Mouse (Mus musculus) liver, adult 2 months (tissue): Measurements from ENCODE around the gene Hlcs. TPM values are rescaled to one million over a fixed set of nuclear protein-coding genes. Genes with fewer than 3 reads are reported as not detected.

ENCODE experiments used
- DNase-seq: peaks from one replicate; pipeline ENCODE4 v3.0.0-alpha.2; 2011; ENCODE audit warnings: low read depth, low spot score; ENCODE audit errors: extremely low read depth
- H3K27ac ChIP-seq: fragments of 200-500 bp; replicated peaks from 2 replicates; pipeline ENCODE4 v1.5.1; 2012; ENCODE audit warnings: low read depth, mild to moderate bottlenecking, control low read depth, inconsistent platforms, low read length; ENCODE audit not compliant: insufficient read depth
- H3K27me3 ChIP-seq: fragments of 200-500 bp; 2 replicates; pipeline ENCODE4 v1.6.1; 2012; ENCODE audit warnings: mild to moderate bottlenecking, moderate library complexity, low read length, inconsistent platforms; ENCODE audit not compliant: control insufficient read depth, insufficient read depth
- H3K36me3 ChIP-seq: fragments of 200-500 bp; 2 replicates; pipeline ENCODE4 v1.6.1; 2012; ENCODE audit warnings: low read length, inconsistent platforms; ENCODE audit not compliant: control insufficient read depth, insufficient read depth
- H3K4me1 ChIP-seq: fragments of 200-500 bp; 2 replicates; pipeline ENCODE4 v1.6.1; 2011; ENCODE audit warnings: low read length; ENCODE audit not compliant: control insufficient read depth, insufficient read depth
- H3K4me3 ChIP-seq: fragments of 200-500 bp; 2 replicates; pipeline ENCODE4 v1.5.1; 2011; ENCODE audit warnings: low read depth, mild to moderate bottlenecking, control low read depth, low read length, moderate library complexity; ENCODE audit not compliant: insufficient read depth
- H3K79me2 ChIP-seq: fragments of 200-500 bp; 2 replicates; pipeline ENCODE4 v1.6.1; 2012; ENCODE audit warnings: inconsistent platforms, mild to moderate bottlenecking, low read length, moderate library complexity; ENCODE audit not compliant: control insufficient read depth, insufficient read depth
- H3K9ac ChIP-seq: fragments of 200-500 bp; 2 replicates; pipeline ENCODE4 v1.6.1; 2012; ENCODE audit warnings: low read depth, mild to moderate bottlenecking, control low read depth, inconsistent platforms, low read length
- CTCF ChIP-seq: fragments of 200-500 bp; IDR thresholded peaks from 2 replicates; pipeline ENCODE4 v1.5.1; 2011; ENCODE audit warnings: low read depth, low read length, control low read depth
- POLR2A ChIP-seq: fragments of 200-500 bp; IDR thresholded peaks from 2 replicates; pipeline ENCODE4 v1.6.1; 2011; ENCODE audit warnings: low read length, control low read depth; ENCODE audit not compliant: insufficient read depth; ENCODE audit errors: extremely low read depth
- WGBS: fragments of 180-500 bp; shearing (Covaris S2); methylation state at CpG from one replicate; pipeline ENCODE4 v1.1.7; 2018; 5-methylcytosine and 5-hydroxymethylcytosine counted together
- polyA plus RNA-seq: library from polyadenylated mRNA; depleted of rRNA; stranded (reverse); fragments of >200 nt; gene quantifications from 2 replicates; pipeline ENCODE4 v1.2.3, GENCODE M21; 2012
- total RNA-seq: library from RNA; depleted of rRNA; stranded (reverse); fragments of >200 nt; gene quantifications from 2 replicates; pipeline ENCODE4 v1.2.3, GENCODE M21; 2014

Hlcs gene
- total and polyA plus RNA-seq, 2 experiments = 6.0 to 7.2 TPM

GRCm38 (mm10) chr16:94170218-94170617 is 143.2 kb downstream of the Hlcs start:
- H3K27me3 ChIP-seq = no peaks in the 10 kb centered on the region
- no peaks in the 10 kb centered on the region for H3K79me2 ChIP-seq
- no peak overlapping the region for H3K4me3 ChIP-seq
- H3K27ac ChIP-seq = no peak overlapping the region
- DNase-seq = no peak
- no peaks in the 10 kb centered on the region for H3K4me1 ChIP-seq
- H3K9ac ChIP-seq = no peak overlapping the region
- no peak for TF ChIP-seq CTCF
- no peak for TF ChIP-seq POLR2A
- H3K36me3 ChIP-seq = no peaks in the 10 kb centered on the region
- 77% methylated on average over 4 of the region's 4 CpGs for WGBS

- Histone ChIP-seq H3K4me1 (no peaks in the 10 kb centered on the region), H3K27me3 (no peaks in the 10 kb centered on the region), H3K27ac (no peak overlapping the region), H3K4me3 (no peak overlapping the region), H3K36me3 (no peaks in the 10 kb centered on the region), H3K79me2 (no peaks in the 10 kb centered on the region), H3K9ac (no peak overlapping the region)
- 95% methylated on average over 16 of the region's 16 CpGs for WGBS
- no peak for DNase-seq
- TF ChIP-seq CTCF (no peak), POLR2A (no peak)
Measured at GRCm38 (mm10) chr16:94168655-94169545, 144.5 kb downstream of the Hlcs start.

- no peaks in the 10 kb centered on the region for H3K36me3 ChIP-seq
- no peak overlapping the region for H3K9ac ChIP-seq
- WGBS = 66% methylated on average over 5 of the region's 5 CpGs
- H3K79me2 ChIP-seq = no peaks in the 10 kb centered on the region
- no peaks in the 10 kb centered on the region for H3K27me3 ChIP-seq
- no peak overlapping the region for H3K27ac ChIP-seq
- no peak overlapping the region for H3K4me3 ChIP-seq
- no peak for DNase-seq
- TF ChIP-seq CTCF = no peak
- no peak for TF ChIP-seq POLR2A
- H3K4me1 ChIP-seq = no peaks in the 10 kb centered on the region
Measured at GRCm38 (mm10) chr16:94164978-94165377, 148.4 kb downstream of the Hlcs start.

- DNase-seq = no peak
- no peak for TF ChIP-seq POLR2A
- no peak for TF ChIP-seq CTCF
- Histone ChIP-seq H3K27ac (no peak overlapping the region), H3K4me3 (no peak overlapping the region), H3K27me3 (no peaks in the 10 kb centered on the region), H3K4me1 (no peaks in the 10 kb centered on the region), H3K9ac (no peak overlapping the region), H3K36me3 (no peaks in the 10 kb centered on the region), H3K79me2 (no peaks in the 10 kb centered on the region)
- 64% methylated on average over 7 of the region's 7 CpGs for WGBS
Measured at GRCm38 (mm10) chr16:94164236-94164635, 149.1 kb downstream of the Hlcs start.

GRCm38 (mm10) chr16:94163051-94163450 is 150.3 kb downstream of the Hlcs start:
- no peak overlapping the region for H3K4me3 ChIP-seq
- 87% methylated on average over 11 of the region's 11 CpGs for WGBS
- no peaks in the 10 kb centered on the region for H3K36me3 ChIP-seq
- no peak overlapping the region for H3K27ac ChIP-seq
- no peaks in the 10 kb centered on the region for H3K79me2 ChIP-seq
- H3K4me1 ChIP-seq = no peaks in the 10 kb centered on the region
- TF ChIP-seq CTCF (no peak), POLR2A (no peak)
- no peak overlapping the region for H3K9ac ChIP-seq
- H3K27me3 ChIP-seq = no peaks in the 10 kb centered on the region
- DNase-seq = no peak

GRCm38 (mm10) chr16:94162000-94162399 is 151.4 kb downstream of the Hlcs start:
- 82% methylated on average over 6 of the region's 6 CpGs for WGBS
- no peak for DNase-seq

More at GRCm38 (mm10) chr16:94162000-94162399, 151.4 kb downstream of the Hlcs start:
- H3K9ac ChIP-seq = no peak overlapping the region
- TF ChIP-seq POLR2A (no peak), CTCF (no peak)
- H3K36me3 ChIP-seq = no peaks in the 10 kb centered on the region
- no peaks in the 10 kb centered on the region for H3K4me1 ChIP-seq
- no peak overlapping the region for H3K4me3 ChIP-seq
- H3K27ac ChIP-seq = no peak overlapping the region
- H3K79me2 ChIP-seq = no peaks in the 10 kb centered on the region
- H3K27me3 ChIP-seq = no peaks in the 10 kb centered on the region
